Mouse (Mus musculus) midbrain, embryonic 16.5 days (tissue): ENCODE measurements around the gene Fgr. TPM values are rescaled to one million over a fixed set of nuclear protein-coding genes. Genes with fewer than 3 reads are reported as not detected.

Experiments
- ATAC-seq: fragments of 200-750 bp; cut with Nextera tagmentation; 2 replicates; pipeline ENCODE4 v1.8.0; 2017; ENCODE audit warnings: moderate TSS enrichment
- H3K27ac ChIP-seq: fragments of 300-500 bp; sonication (generic); 2 replicates; pipeline ENCODE4 v1.5.1; 2014; ENCODE audit warnings: mild to moderate bottlenecking, low read length, mixed read lengths
- H3K27me3 ChIP-seq: fragments of 300-500 bp; sonication (generic); 2 replicates; pipeline ENCODE4 v1.6.1; 2014; ENCODE audit warnings: low read depth, low read length, mixed read lengths; ENCODE audit not compliant: control insufficient read depth, insufficient read depth
- H3K36me3 ChIP-seq: fragments of 300-500 bp; sonication (generic); 2 replicates; pipeline ENCODE4 v1.6.1; 2014; ENCODE audit warnings: mild to moderate bottlenecking, low read length, moderate library complexity, mixed read lengths; ENCODE audit not compliant: control insufficient read depth, insufficient read depth
- H3K4me1 ChIP-seq: fragments of 300-500 bp; sonication (generic); 2 replicates; pipeline ENCODE4 v1.6.1; 2014; ENCODE audit warnings: mild to moderate bottlenecking, low read length, mixed read lengths; ENCODE audit not compliant: control insufficient read depth, insufficient read depth
- H3K4me2 ChIP-seq: fragments of 300-500 bp; sonication (generic); 2 replicates; pipeline ENCODE4 v1.6.1; 2014; ENCODE audit warnings: mild to moderate bottlenecking, low read length, mixed read lengths
- H3K4me3 ChIP-seq: fragments of 300-500 bp; sonication (generic); 2 replicates; pipeline ENCODE4 v1.5.1; 2014; ENCODE audit warnings: low read depth, mild to moderate bottlenecking, low read length, moderate library complexity, mixed read lengths
- H3K9ac ChIP-seq: fragments of 300-500 bp; sonication (generic); 2 replicates; pipeline ENCODE4 v1.6.1; 2014; ENCODE audit warnings: low read depth, low read length, mixed read lengths
- H3K9me3 ChIP-seq: fragments of 300-500 bp; sonication (generic); replicated peaks from 2 replicates; pipeline ENCODE4 v1.6.1; 2014; ENCODE audit warnings: mild to moderate bottlenecking, low read length, mixed read lengths; ENCODE audit not compliant: control insufficient read depth, poor library complexity, severe bottlenecking
- WGBS: fragments of 180-500 bp; shearing (Covaris S2); extraction: QIAGEN DNeasy Blood & Tissue Kit; methylation state at CpG from one replicate; pipeline ENCODE4 v1.1.7; 2014; 5-methylcytosine and 5-hydroxymethylcytosine counted together
- polyA plus RNA-seq: library from polyadenylated mRNA; unstranded; fragments of >200 nt; fragmentation: Nextera tagmentation; extraction: Ambion mirVana; gene quantifications from 2 replicates; pipeline ENCODE4 v1.2.1, GENCODE M21; 2015

The Fgr gene
- polyA plus RNA-seq, 1 experiment from 2014 or later: 0.05 TPM

- no peaks in the 10 kb centered on the region for H3K9me3 ChIP-seq
- H3K4me2 ChIP-seq: no peak overlapping the region
- peak overlapping the region; percentile 55; the same call in 1 of the 2 replicates for H3K27ac ChIP-seq
- H3K9ac ChIP-seq: no peak overlapping the region
- no peaks in the 10 kb centered on the region for H3K27me3 ChIP-seq
- no peak for ATAC-seq
- 35% methylated on average over 3 of the region's 3 CpGs for WGBS
- H3K4me3 ChIP-seq: no peak overlapping the region
- no peaks in the 10 kb centered on the region for H3K36me3 ChIP-seq
- peaks cover 2% of the 10 kb centered on the region; the same call in 1 of the 2 replicates for H3K4me1 ChIP-seq
Measured at GRCm38 (mm10) chr4:132964064-132964463, 9.8 kb upstream of the Fgr start.

GRCm38 (mm10) chr4:132964473-132964872 lies 9.4 kb upstream of the Fgr start:
- H3K9ac ChIP-seq: peak overlapping the region; percentile 17; the same call in 1 of the 2 replicates

GRCm38 (mm10) chr4:132968105-132968938 lies 5.6 kb upstream of the Fgr start:
- Histone ChIP-seq H3K27ac (no peak overlapping the region), H3K4me2 (no peak overlapping the region), H3K36me3 (no peaks in the 10 kb centered on the region), H3K4me1 (peaks cover 5% of the 10 kb centered on the region; the same call in 1 of the 2 replicates), H3K27me3 (no peaks in the 10 kb centered on the region), H3K9ac (no peak overlapping the region), H3K9me3 (no peaks in the 10 kb centered on the region), H3K4me3 (no peak overlapping the region)
- ATAC-seq: no peak
- WGBS: 42% methylated on average over 6 of the region's 6 CpGs

More at GRCm38 (mm10) chr4:132964473-132964872, 9.4 kb upstream of the Fgr start:
- ATAC-seq: no peak
- Histone ChIP-seq H3K36me3 (no peaks in the 10 kb centered on the region), H3K4me2 (no peak overlapping the region), H3K4me1 (no peaks in the 10 kb centered on the region; the same call in 1 of the 2 replicates), H3K9me3 (no peaks in the 10 kb centered on the region), H3K4me3 (no peak overlapping the region), H3K27me3 (no peaks in the 10 kb centered on the region), H3K27ac (peak overlapping the region; percentile 55; the same call in 1 of the 2 replicates)
- 15% methylated on average over 5 of the region's 5 CpGs for WGBS

GRCm38 (mm10) chr4:132971601-132972000 lies 2.3 kb upstream of the Fgr start:
- Histone ChIP-seq H3K27me3 (peaks cover 8% of the 10 kb centered on the region), H3K9ac (no peak overlapping the region), H3K4me2 (no peak overlapping the region), H3K36me3 (no peaks in the 10 kb centered on the region), H3K4me3 (no peak overlapping the region), H3K4me1 (peaks cover 24% of the 10 kb centered on the region), H3K9me3 (no peaks in the 10 kb centered on the region), H3K27ac (no peak overlapping the region)
- ATAC-seq: no peak
- WGBS: 81% methylated on average over 6 of the region's 6 CpGs

- Histone ChIP-seq H3K9me3 (no peaks in the 10 kb centered on the region), H3K4me1 (peaks cover 24% of the 10 kb centered on the region), H3K4me2 (no peak overlapping the region), H3K9ac (no peak overlapping the region), H3K36me3 (no peaks in the 10 kb centered on the region), H3K4me3 (no peak overlapping the region), H3K27me3 (peaks cover 8% of the 10 kb centered on the region), H3K27ac (no peak overlapping the region)
- ATAC-seq: no peak
- WGBS: 76% methylated on average over 3 of the region's 3 CpGs
Measured at GRCm38 (mm10) chr4:132972101-132972500, 1.8 kb upstream of the Fgr start.

GRCm38 (mm10) chr4:132972556-132972955 lies 1.3 kb upstream of the Fgr start:
- Histone ChIP-seq H3K4me1 (peaks cover 24% of the 10 kb centered on the region), H3K4me2 (no peak overlapping the region), H3K9me3 (no peaks in the 10 kb centered on the region), H3K9ac (no peak overlapping the region), H3K27ac (no peak overlapping the region), H3K27me3 (peaks cover 8% of the 10 kb centered on the region), H3K36me3 (no peaks in the 10 kb centered on the region), H3K4me3 (no peak overlapping the region)
- 17% methylated on average over 2 of the region's 2 CpGs for WGBS
- ATAC-seq: no peak

- Histone ChIP-seq H3K27ac (no peak overlapping the region), H3K4me2 (no peak overlapping the region), H3K27me3 (peaks cover 8% of the 10 kb centered on the region), H3K4me1 (peaks cover 24% of the 10 kb centered on the region), H3K9ac (no peak overlapping the region), H3K36me3 (no peaks in the 10 kb centered on the region), H3K4me3 (no peak overlapping the region), H3K9me3 (no peaks in the 10 kb centered on the region)
- no peak for ATAC-seq
- WGBS: 35% methylated on average over 8 of the region's 8 CpGs
Measured at GRCm38 (mm10) chr4:132973186-132973585, 709 bp upstream of the Fgr start.

- Histone ChIP-seq H3K4me3 (no peak overlapping the region), H3K9me3 (no peaks in the 10 kb centered on the region), H3K9ac (no peak overlapping the region), H3K27ac (peak overlapping the region; percentile 28; the same call in 1 of the 2 replicates), H3K4me1 (peaks cover 24% of the 10 kb centered on the region), H3K4me2 (peak overlapping the region; percentile 39), H3K36me3 (no peaks in the 10 kb centered on the region), H3K27me3 (peaks cover 8% of the 10 kb centered on the region)
- WGBS: 2% methylated on average over 14 of the region's 15 CpGs
- no peak for ATAC-seq
Measured at GRCm38 (mm10) chr4:132974904-132975303, 1.0 kb downstream of the Fgr start.

- H3K27me3 ChIP-seq: peaks cover 8% of the 10 kb centered on the region
- H3K36me3 ChIP-seq: no peaks in the 10 kb centered on the region
- peaks cover 24% of the 10 kb centered on the region for H3K4me1 ChIP-seq
- H3K27ac ChIP-seq: no peak overlapping the region
- no peak for ATAC-seq
- H3K9ac ChIP-seq: no peak overlapping the region
- H3K4me3 ChIP-seq: no peak overlapping the region
- no peak overlapping the region for H3K4me2 ChIP-seq
- 37% methylated on average over 3 of the region's 3 CpGs for WGBS
- H3K9me3 ChIP-seq: no peaks in the 10 kb centered on the region
Measured at GRCm38 (mm10) chr4:132975791-132976190, 1.9 kb downstream of the Fgr start.
